Mouse (Mus musculus) ES-E14 (cell line): ENCODE measurements around the gene Hpdl. TPM values are rescaled to one million over a fixed set of nuclear protein-coding genes. Genes with fewer than 3 reads are reported as not detected.

Source experiments
- DNase-seq: peaks from one replicate; pipeline ENCODE4 v3.0.0-alpha.2; 2013; ENCODE audit warnings: low read depth, low spot score
- H3K27ac ChIP-seq: 2 replicates; pipeline ENCODE4 v1.5.1; 2012; ENCODE audit warnings: low read depth, mild to moderate bottlenecking, low read length, moderate library complexity, mixed read lengths; ENCODE audit not compliant: poor library complexity, insufficient read depth, severe bottlenecking
- H3K36me3 ChIP-seq: 2 replicates; pipeline ENCODE4 v1.6.1; 2012; ENCODE audit warnings: mild to moderate bottlenecking, low read length, moderate library complexity, mixed read lengths; ENCODE audit not compliant: control insufficient read depth, poor library complexity, insufficient read depth, severe bottlenecking
- H3K4me1 ChIP-seq, 2 experiments: fragments of 150-350 bp in 1 of 2; sonication (generic) in 1 of 2; 2 replicates each; pipeline ENCODE4 v1.6.1; 2012; ENCODE audit warnings: low read length in 2 of 2, mild to moderate bottlenecking in 1 of 2, mixed read lengths in 1 of 2; ENCODE audit not compliant: control insufficient read depth in 2 of 2, insufficient read depth in 2 of 2, poor library complexity in 1 of 2
- H3K4me3 ChIP-seq, 2 experiments: fragments of 150-350 bp in 1 of 2; sonication (generic) in 1 of 2; 2 replicates each; pipeline ENCODE4 v1.5.1; 2012; ENCODE audit warnings: low read length in 2 of 2, low read depth in 1 of 2, mild to moderate bottlenecking in 1 of 2, mixed read lengths in 1 of 2; ENCODE audit not compliant: insufficient read depth in 1 of 2, poor library complexity in 1 of 2, severe bottlenecking in 1 of 2
- H3K9ac ChIP-seq: 2 replicates; pipeline ENCODE4 v1.6.1; 2012; ENCODE audit warnings: low read depth, mild to moderate bottlenecking, low read length, mixed read lengths; ENCODE audit not compliant: poor library complexity, insufficient read depth, severe bottlenecking
- H3K9me3 ChIP-seq: fragments of 150-350 bp; sonication (generic); 2 replicates; pipeline ENCODE4 v1.6.1; 2012; ENCODE audit warnings: low read depth, mild to moderate bottlenecking, low read length; ENCODE audit not compliant: control insufficient read depth, insufficient read depth
- CHD2 ChIP-seq: IDR thresholded peaks from 2 replicates; pipeline ENCODE4 v1.6.1; 2014; ENCODE audit warnings: mild to moderate bottlenecking, low read depth, low read length, inconsistent platforms
- HCFC1 ChIP-seq: IDR thresholded peaks from 2 replicates; pipeline ENCODE4 v1.6.1; 2012; ENCODE audit warnings: low read length, inconsistent platforms, borderline replicate concordance; ENCODE audit not compliant: insufficient read depth
- MAFK ChIP-seq: IDR thresholded peaks from 2 replicates; pipeline ENCODE4 v1.6.1; 2014; ENCODE audit warnings: mild to moderate bottlenecking, low read depth, low read length, inconsistent platforms; ENCODE audit not compliant: insufficient read depth
- ZC3H11A ChIP-seq: IDR thresholded peaks from 2 replicates; pipeline ENCODE4 v1.6.1; 2012; ENCODE audit warnings: low read depth, mild to moderate bottlenecking, inconsistent platforms, low read length, borderline replicate concordance
- ZNF384 ChIP-seq: IDR thresholded peaks from 2 replicates; pipeline ENCODE4 v1.6.1; 2012; ENCODE audit warnings: low read depth, low read length, inconsistent platforms
- in situ Hi-C, 2 experiments: fragments of 600-800 bp; cut with MboI; formaldehyde crosslinking; loops; one replicate each; pipeline ENCODE4 v1.15.1; 2025; ENCODE audit warnings: low sequenced_read_pairs in 2 of 2, inconsistent platforms in 1 of 2; ENCODE audit not compliant: unreplicated experiment in 2 of 2
- total RNA-seq: library from RNA; depleted of rRNA; stranded (reverse); fragments of 300-350 nt; gene quantifications from 2 replicates; pipeline ENCODE4 v1.2.3, GENCODE M21; 2012

Hpdl gene
- total RNA-seq, 1 experiment = 5.8 TPM

- Histone ChIP-seq H3K36me3 (no peaks in the 10 kb centered on the region), H3K4me3 (peak overlapping the region; percentile 63 to 69), H3K4me1 (peaks cover 0 to 9% of the 10 kb centered on the region in 2 experiments; a peak in 3 of 4 replicates), H3K9me3 (no peaks in the 10 kb centered on the region), H3K27ac (peak overlapping the region; percentile 81), H3K9ac (peak overlapping the region; percentile 84)
- TF ChIP-seq ZNF384 (no peak), MAFK (no peak), CHD2 (no peak), ZC3H11A (no peak), HCFC1 (0 out of 2 replicates have a peak, but pooled peaks have one; percentile 16)
- no peak for DNase-seq
- in situ Hi-C loops = loop anchor here (5.0 to 25.0 kb wide), 3 partner anchors 168 to 313 kb away; partner anchors contain the start of genes Urod (in 2 of the 2), Btbd19 (in 1 of the 2), Hectd3 (in 1 of the 2) and Plk3 (in 1 of the 2)
These were observed 3.1 kb upstream of the Hpdl start for GRCm38 (mm10) chr4:116824541-116825004.

GRCm38 (mm10) chr4:116820902-116821693 is 409 bp downstream of the Hpdl start:
- peak overlapping the region; percentile 62 to 75 for H3K4me3 ChIP-seq
- H3K4me1 ChIP-seq = peaks cover 0 to 11% of the 10 kb centered on the region in 2 experiments; a peak in 3 of 4 replicates
- in situ Hi-C loops = loop anchor here (5.0 to 25.0 kb wide), 3 partner anchors 171 to 316 kb away; partner anchors contain the start of genes Urod (in 2 of the 2), Btbd19 (in 1 of the 2), Hectd3 (in 1 of the 2) and Plk3 (in 1 of the 2)
- no peak overlapping the region for H3K27ac ChIP-seq
- H3K9ac ChIP-seq = peak overlapping the region; percentile 70
- DNase-seq = no peak
- peaks cover 20% of the 10 kb centered on the region; the same call in 1 of the 2 replicates for H3K36me3 ChIP-seq
- no peak for TF ChIP-seq ZNF384
- TF ChIP-seq CHD2 = no peak
- no peak for TF ChIP-seq MAFK
- TF ChIP-seq HCFC1 = no peak
- no peak for TF ChIP-seq ZC3H11A
- H3K9me3 ChIP-seq = no peaks in the 10 kb centered on the region

GRCm38 (mm10) chr4:116819968-116820901 is 1.3 kb downstream of the Hpdl start:
- Histone ChIP-seq H3K4me3 (peak overlapping the region; percentile 62 to 75), H3K27ac (no peak overlapping the region), H3K36me3 (peaks cover 24% of the 10 kb centered on the region; the same call in 1 of the 2 replicates), H3K9me3 (no peaks in the 10 kb centered on the region), H3K9ac (peak overlapping the region; percentile 70), H3K4me1 (peaks cover 0 to 8% of the 10 kb centered on the region in 2 experiments; a peak in 3 of 4 replicates)
- in situ Hi-C loops = loop anchor here (5.0 to 25.0 kb wide), 3 partner anchors 172 to 317 kb away; partner anchors contain the start of genes Urod (in 2 of the 2), Btbd19 (in 1 of the 2), Hectd3 (in 1 of the 2) and Plk3 (in 1 of the 2)
- DNase-seq = no peak
- TF ChIP-seq CHD2 (no peak), ZC3H11A (no peak), ZNF384 (no peak), HCFC1 (no peak), MAFK (no peak)

GRCm38 (mm10) chr4:116817486-116817885 is 4.0 kb downstream of the Hpdl start:
- Histone ChIP-seq H3K36me3 (peaks cover 30% of the 10 kb centered on the region; the same call in 1 of the 2 replicates), H3K27ac (no peak overlapping the region), H3K9ac (no peak overlapping the region), H3K4me1 (peaks cover 0 to 3% of the 10 kb centered on the region in 2 experiments; a peak in 2 of 4 replicates), H3K9me3 (no peaks in the 10 kb centered on the region), H3K4me3 (no peak overlapping the region)
- in situ Hi-C loops = loop anchor here in 1 of 2 experiments (25.0 kb wide), 1 partner anchor 320 kb away; the partner anchor contains the start of genes Btbd19, Plk3 and Tctex1d4
- DNase-seq = no peak
- TF ChIP-seq ZC3H11A (no peak), ZNF384 (no peak), CHD2 (no peak), HCFC1 (no peak), MAFK (no peak)
